Mouse (Mus musculus): ENCODE data around the gene Met. TPM values are rescaled to one million over a fixed set of nuclear protein-coding genes. Genes with fewer than 3 reads are reported as not detected.
A peak's percentile ranks its signal among the peaks of the same experiment; 100 is the strongest.

The Met gene
- total and polyA plus RNA-seq, 2 experiments from 2014 or later, result 0.46 to 3.2 TPM

GRCm38 (mm10) chr6:17451305-17451704, 12.3 kb upstream of the Met start:
- ATAC-seq (ENCODE audit: low FRiP score) (no peak), DNase-seq (ENCODE audit: low spot score) (no peak)
- no peak for TF ChIP-seq CTCF (IDR thresholded peaks at IDR 0.05)
- no peak overlapping the region for H3K4me2 ChIP-seq (ENCODE audit: low read depth, low read length, poor library complexity, severe bottlenecking)
- no peak overlapping the region for H3K4me3 ChIP-seq (ENCODE audit: low read depth, low read length)
- H3K36me3 ChIP-seq (ENCODE audit: insufficient read depth, low read length), result no peaks in the 10 kb centered on the region
- H3K4me1 ChIP-seq (ENCODE audit: insufficient read depth, low read length), result no peaks in the 10 kb centered on the region
- 16% methylated on average over 5 of the region's 5 CpGs for WGBS
- H3K27ac ChIP-seq (ENCODE audit: low read depth, low read length), result no peak overlapping the region
- H3K9me3 ChIP-seq (ENCODE audit: low read length), result no peaks in the 10 kb centered on the region
- no peaks in the 10 kb centered on the region for H3K27me3 ChIP-seq (ENCODE audit: insufficient read depth, low read length)
- no peak overlapping the region for H3K9ac ChIP-seq (replicated peaks; ENCODE audit: low read length, poor library complexity, severe bottlenecking)

- H3K27ac ChIP-seq (ENCODE audit: low read depth, low read length), result no peak overlapping the region
- H3K4me1 ChIP-seq (ENCODE audit: insufficient read depth, low read length), result no peaks in the 10 kb centered on the region
- H3K4me3 ChIP-seq (ENCODE audit: low read depth, low read length), result no peak overlapping the region
- no peak overlapping the region for H3K9ac ChIP-seq (replicated peaks; ENCODE audit: low read length, poor library complexity, severe bottlenecking)
- H3K4me2 ChIP-seq (ENCODE audit: low read depth, low read length, poor library complexity, severe bottlenecking), result no peak overlapping the region
- WGBS, result 82% methylated on average over 1 of the region's 1 CpGs
- DNase-seq (ENCODE audit: low spot score) (no peak), ATAC-seq (ENCODE audit: low FRiP score) (no peak)
- H3K9me3 ChIP-seq (ENCODE audit: low read length), result no peaks in the 10 kb centered on the region
- no peaks in the 10 kb centered on the region for H3K36me3 ChIP-seq (ENCODE audit: insufficient read depth, low read length)
- H3K27me3 ChIP-seq (ENCODE audit: insufficient read depth, low read length), result no peaks in the 10 kb centered on the region
- TF ChIP-seq CTCF (IDR thresholded peaks at IDR 0.05), result no peak
These were observed 8.5 kb upstream of the Met start for GRCm38 (mm10) chr6:17455116-17455515.

- Histone ChIP-seq H3K4me3 (ENCODE audit: low read depth, low read length) (no peak overlapping the region), H3K27me3 (ENCODE audit: insufficient read depth, low read length) (0 out of 2 replicates have a peak, but pooled peaks cover 9% of the 10 kb centered on the region), H3K36me3 (ENCODE audit: insufficient read depth, low read length) (no peaks in the 10 kb centered on the region), H3K9ac (replicated peaks; ENCODE audit: low read length, poor library complexity, severe bottlenecking) (no peak overlapping the region), H3K27ac (ENCODE audit: low read depth, low read length) (no peak overlapping the region), H3K9me3 (ENCODE audit: low read length) (no peaks in the 10 kb centered on the region), H3K4me2 (ENCODE audit: low read depth, low read length, poor library complexity, severe bottlenecking) (no peak overlapping the region), H3K4me1 (ENCODE audit: insufficient read depth, low read length) (peaks cover 3% of the 10 kb centered on the region; the same call in 1 of the 2 replicates)
- WGBS, result 51% methylated on average over 6 of the region's 6 CpGs
- DNase-seq (ENCODE audit: low spot score) (no peak), ATAC-seq (ENCODE audit: low FRiP score) (no peak)
- no peak for TF ChIP-seq CTCF (IDR thresholded peaks at IDR 0.05)
These were observed 4.0 kb upstream of the Met start for GRCm38 (mm10) chr6:17459561-17459960.

GRCm38 (mm10) chr6:17461435-17461834, 2.2 kb upstream of the Met start:
- Histone ChIP-seq H3K36me3 (ENCODE audit: insufficient read depth, low read length) (no peaks in the 10 kb centered on the region), H3K9me3 (ENCODE audit: low read length) (no peaks in the 10 kb centered on the region), H3K9ac (replicated peaks; ENCODE audit: low read length, poor library complexity, severe bottlenecking) (no peak overlapping the region), H3K27ac (ENCODE audit: low read depth, low read length) (no peak overlapping the region), H3K4me2 (ENCODE audit: low read depth, low read length, poor library complexity, severe bottlenecking) (no peak overlapping the region), H3K4me1 (ENCODE audit: insufficient read depth, low read length) (peaks cover 3% of the 10 kb centered on the region; the same call in 1 of the 2 replicates), H3K4me3 (ENCODE audit: low read depth, low read length) (no peak overlapping the region), H3K27me3 (ENCODE audit: insufficient read depth, low read length) (0 out of 2 replicates have a peak, but pooled peaks cover 16% of the 10 kb centered on the region)
- ATAC-seq (ENCODE audit: low FRiP score) (no peak), DNase-seq (ENCODE audit: low spot score) (no peak)
- TF ChIP-seq CTCF (IDR thresholded peaks at IDR 0.05), result no peak
- WGBS, result 83% methylated on average over 7 of the region's 7 CpGs

- ATAC-seq (ENCODE audit: low FRiP score) (peak; percentile 55; the same call in 1 of the 2 replicates), DNase-seq (ENCODE audit: low spot score) (no peak)
- H3K9me3 ChIP-seq (ENCODE audit: low read length), result no peaks in the 10 kb centered on the region
- peak overlapping the region; percentile 73 for H3K4me3 ChIP-seq (ENCODE audit: low read depth, low read length)
- TF ChIP-seq CTCF (IDR thresholded peaks at IDR 0.05), result no peak
- H3K9ac ChIP-seq (replicated peaks; ENCODE audit: low read length, poor library complexity, severe bottlenecking), result 0 out of 2 replicates have a peak overlapping the region, but pooled peaks have one; percentile 36
- peak overlapping the region; percentile 99 for H3K4me2 ChIP-seq (ENCODE audit: low read depth, low read length, poor library complexity, severe bottlenecking)
- H3K4me1 ChIP-seq (ENCODE audit: insufficient read depth, low read length), result peaks cover 3% of the 10 kb centered on the region; the same call in 1 of the 2 replicates
- 9% methylated on average over 15 of the region's 15 CpGs for WGBS
- 0 out of 2 replicates have a peak, but pooled peaks cover 16% of the 10 kb centered on the region for H3K27me3 ChIP-seq (ENCODE audit: insufficient read depth, low read length)
- H3K36me3 ChIP-seq (ENCODE audit: insufficient read depth, low read length), result no peaks in the 10 kb centered on the region
- H3K27ac ChIP-seq (ENCODE audit: low read depth, low read length), result no peak overlapping the region
These were observed 853 bp downstream of the Met start for GRCm38 (mm10) chr6:17464281-17465025.

GRCm38 (mm10) chr6:17466526-17466925, 2.9 kb downstream of the Met start:
- no peak for ATAC-seq (ENCODE audit: low FRiP score)
- Histone ChIP-seq H3K9ac (replicated peaks; ENCODE audit: low read length, poor library complexity, severe bottlenecking) (no peak overlapping the region), H3K9me3 (ENCODE audit: low read length) (no peaks in the 10 kb centered on the region), H3K4me1 (ENCODE audit: insufficient read depth, low read length) (peaks cover 3% of the 10 kb centered on the region; the same call in 1 of the 2 replicates), H3K4me2 (ENCODE audit: low read depth, low read length, poor library complexity, severe bottlenecking) (no peak overlapping the region), H3K27me3 (ENCODE audit: insufficient read depth, low read length) (0 out of 2 replicates have a peak, but pooled peaks cover 16% of the 10 kb centered on the region), H3K4me3 (ENCODE audit: low read depth, low read length) (no peak overlapping the region), H3K36me3 (ENCODE audit: insufficient read depth, low read length) (no peaks in the 10 kb centered on the region), H3K27ac (ENCODE audit: low read depth, low read length) (no peak overlapping the region)
- no peak for DNase-seq (ENCODE audit: low spot score)
- no peak for TF ChIP-seq CTCF (IDR thresholded peaks at IDR 0.05)
- 84% methylated on average over 3 of the region's 3 CpGs for WGBS
